Mouse (Mus musculus) MN1 (cell line): ENCODE results near the gene Cxcl14.

Experiments used
- DNase-seq: peaks from one replicate; pipeline ENCODE4 v3.0.0-alpha.2; 2016; ENCODE audit warnings: low spot score

Cxcl14 gene

DNA sequence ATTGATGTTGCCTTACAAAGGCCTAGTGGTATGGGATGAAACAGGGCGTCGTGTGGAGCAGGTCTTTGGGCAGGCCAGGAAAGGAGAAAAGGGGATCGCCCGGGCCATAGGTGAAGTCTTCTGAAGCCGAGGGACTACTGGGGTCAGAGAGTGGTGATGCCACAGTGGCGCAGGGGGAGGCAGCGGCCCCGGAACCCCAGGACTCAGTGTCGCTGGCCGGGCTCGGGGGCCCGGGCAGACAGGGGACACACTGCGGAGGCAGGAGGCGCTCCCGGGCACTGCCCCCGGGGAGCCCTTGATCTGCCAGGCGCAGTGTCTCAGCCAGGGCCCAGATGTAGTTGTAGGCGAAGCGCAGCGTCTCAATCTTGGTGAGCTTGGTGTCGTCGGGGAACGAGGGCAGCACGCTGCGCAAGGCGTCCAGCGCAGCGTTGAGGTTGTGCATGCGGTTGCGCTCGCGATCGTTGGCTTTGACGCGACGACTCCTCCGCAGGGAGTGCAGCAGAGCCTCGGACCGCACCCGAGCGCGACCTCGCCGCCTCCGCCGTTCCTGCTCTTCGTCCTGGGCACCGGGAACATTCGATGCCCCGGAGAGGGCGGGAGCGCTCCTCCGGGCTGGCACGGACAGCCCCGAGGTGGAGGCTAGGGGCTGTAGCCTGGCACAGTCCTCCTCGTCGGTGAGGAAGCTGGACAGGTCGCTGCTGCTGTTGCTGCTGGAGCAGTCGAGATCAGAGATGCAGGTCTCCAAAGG is 45.0 kb downstream of the Cxcl14 start:
- DNase-seq: no peak

DNA sequence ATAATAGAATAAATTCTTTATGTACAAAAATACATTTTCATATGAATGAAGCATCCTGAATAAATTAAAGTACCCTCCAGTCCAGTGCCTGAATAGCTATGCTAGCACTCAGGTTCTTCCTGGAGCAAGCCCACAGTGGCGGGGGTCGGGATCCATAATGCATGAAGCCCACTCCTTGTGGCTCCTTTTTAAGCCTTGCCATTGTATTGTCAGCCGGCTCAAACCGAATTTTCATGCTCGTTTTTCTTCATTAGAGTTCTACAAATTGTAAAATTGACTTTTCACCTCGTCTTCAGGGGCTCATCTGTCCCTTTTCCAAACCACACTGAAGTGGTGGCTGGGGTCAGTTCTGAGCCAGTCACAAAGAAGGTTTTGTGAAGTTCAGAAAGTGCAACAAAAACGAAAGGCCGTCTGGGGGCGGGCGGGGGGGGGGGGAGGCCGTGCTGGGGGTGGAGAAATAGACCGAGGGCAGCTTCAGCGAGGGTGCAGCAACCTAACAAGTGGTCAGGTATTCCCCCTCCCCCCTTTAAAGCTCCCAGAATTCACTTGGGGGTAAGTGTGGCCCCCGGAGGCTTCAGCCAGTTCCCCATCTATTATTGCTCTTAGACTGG is 45.7 kb downstream of the Cxcl14 start:
- DNase-seq: no peak

DNA sequence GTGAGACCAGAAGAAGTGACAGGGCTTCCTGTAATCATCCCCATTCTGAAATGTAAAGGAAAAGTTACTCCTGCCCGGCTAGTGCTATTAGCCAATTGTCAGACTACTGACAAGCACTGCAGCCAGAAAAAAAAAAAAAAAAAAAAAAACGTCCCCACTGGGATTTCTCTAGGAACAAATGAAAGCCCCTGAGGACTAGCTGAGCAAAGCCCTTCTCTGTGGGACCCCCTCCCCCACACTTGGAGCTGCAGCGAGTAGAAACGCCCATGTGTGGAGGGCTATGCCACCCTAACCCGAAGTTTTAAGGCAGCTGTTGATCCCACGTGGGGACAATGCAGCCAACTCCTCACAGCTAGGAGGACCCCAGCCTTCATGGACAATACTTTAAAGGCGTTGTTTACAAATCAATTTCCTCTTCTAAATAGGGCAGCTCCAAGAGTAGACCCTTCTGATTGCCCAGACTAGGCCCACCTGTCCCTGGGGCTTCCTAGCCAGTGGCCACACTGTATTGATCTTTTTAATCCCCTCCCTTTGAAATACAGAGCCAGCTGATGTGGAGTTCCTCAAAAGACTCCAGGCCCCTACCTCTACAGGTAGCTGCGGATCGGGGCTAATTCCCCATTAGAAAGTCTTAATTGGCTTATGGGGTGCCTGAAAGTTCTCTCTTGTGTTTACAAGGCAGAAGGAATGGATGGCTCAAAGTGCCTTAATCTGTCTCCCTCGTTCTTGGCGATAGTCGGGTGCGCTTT is 46.6 kb downstream of the Cxcl14 start:
- DNase-seq: no peak

DNA sequence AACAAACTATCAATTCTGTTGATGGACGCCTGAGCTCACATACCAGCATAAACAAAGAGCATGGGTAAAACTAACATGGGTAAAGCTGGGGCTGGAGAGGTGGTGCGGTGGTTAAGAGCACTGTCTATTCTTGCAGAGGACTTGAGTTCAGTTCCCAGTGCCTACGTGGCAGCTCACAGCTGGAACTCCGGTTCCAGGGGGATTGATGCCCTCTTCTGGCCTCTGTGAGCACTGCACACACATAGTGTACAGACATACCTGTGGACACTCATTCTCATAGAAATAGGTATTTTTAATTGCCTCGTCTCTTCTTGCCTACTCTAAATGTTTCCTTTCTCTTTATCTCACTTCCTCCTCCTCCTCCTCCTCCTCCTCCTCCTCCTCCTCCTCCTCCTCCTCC is 53.2 kb downstream of the Cxcl14 start:
- no peak for DNase-seq

DNA sequence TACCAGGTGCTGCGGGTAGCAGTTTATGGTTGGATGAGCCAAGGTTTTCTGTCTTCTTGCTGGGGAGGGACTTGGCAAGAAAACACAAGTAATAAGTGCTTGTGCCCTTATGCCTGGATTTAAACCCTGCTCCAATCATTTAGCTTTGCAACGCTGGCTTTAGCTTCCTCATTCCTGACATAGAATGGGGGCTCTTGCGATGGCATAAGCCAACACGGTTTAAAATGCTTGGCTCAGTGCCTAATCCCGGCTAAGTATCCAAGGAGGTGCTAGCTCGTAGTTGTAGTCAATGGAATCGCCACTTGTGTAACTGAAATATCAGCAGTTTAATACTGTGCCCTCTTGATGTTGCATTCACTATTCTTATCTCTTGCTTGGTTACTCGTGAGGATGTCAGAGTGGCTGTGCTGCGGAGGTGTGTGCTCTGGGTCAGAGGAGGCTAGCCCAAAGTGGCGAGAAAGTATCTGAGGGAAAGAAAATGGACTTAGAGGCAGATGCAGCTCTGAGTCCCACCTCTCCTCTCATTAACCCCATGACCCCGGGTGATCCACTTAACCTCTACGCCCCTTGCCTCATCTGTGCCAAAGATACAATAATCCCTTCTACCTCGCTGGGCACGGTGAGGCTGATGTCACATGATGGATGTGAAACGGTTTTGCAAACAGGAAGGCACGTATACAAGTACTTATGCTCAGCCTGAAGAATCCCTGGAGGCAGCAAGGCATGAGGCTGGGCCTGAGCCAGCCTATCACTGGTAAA is 56.2 kb downstream of the Cxcl14 start:
- no peak for DNase-seq
